Mouse (Mus musculus) NIH3T3 (cell line): ENCODE results near the gene Plekha5.
A peak's percentile ranks its signal among the peaks of the same experiment; 100 is the strongest.

Source experiments
- DNase-seq: peaks from one replicate; pipeline ENCODE4 v3.0.0-alpha.2; 2012; ENCODE audit warnings: low read depth

The Plekha5 gene

DNA sequence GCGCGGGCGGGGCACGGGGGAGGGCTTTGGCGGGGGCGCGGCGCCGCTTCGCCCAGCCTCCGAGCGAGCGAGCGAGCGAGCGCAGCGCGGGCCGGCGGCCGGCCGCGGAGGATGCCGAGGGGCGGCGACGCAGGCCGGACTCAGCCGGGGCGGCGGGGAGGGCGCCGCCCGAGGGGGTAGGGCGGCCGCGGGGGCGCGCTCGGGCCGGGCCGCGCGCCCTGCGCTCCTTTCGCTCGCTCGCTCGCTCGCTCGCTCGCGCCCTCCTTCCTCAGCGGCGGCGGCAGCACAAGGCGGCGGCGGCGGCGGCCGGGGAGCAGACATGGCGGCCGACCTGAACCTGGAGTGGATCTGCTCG is at the start of gene Plekha5:
Gene Plekha5 (plus strand): TSS at position 209 of the 355 bp plus-strand sequence.
- peak; percentile 89 for DNase-seq

DNA sequence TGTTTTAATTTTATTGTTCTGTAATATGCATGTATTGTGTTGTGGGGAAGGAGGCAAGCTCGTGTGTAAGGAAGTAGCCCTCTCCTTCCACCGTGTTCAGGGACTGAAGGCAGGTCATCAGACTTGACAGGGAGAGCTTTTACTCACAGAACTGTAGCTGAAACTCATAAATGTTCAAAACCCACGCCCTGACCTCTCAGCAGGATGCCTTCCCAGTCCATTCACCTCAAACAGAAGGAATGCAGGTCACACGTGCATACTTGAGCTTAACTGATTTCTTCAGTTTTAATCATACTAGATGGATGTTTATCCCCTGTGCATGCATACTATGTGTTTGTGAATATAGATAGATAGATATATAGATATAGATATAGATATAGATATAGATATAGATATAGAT is 48.2 kb upstream of the Plekha5 start:
- DNase-seq: no peak

DNA sequence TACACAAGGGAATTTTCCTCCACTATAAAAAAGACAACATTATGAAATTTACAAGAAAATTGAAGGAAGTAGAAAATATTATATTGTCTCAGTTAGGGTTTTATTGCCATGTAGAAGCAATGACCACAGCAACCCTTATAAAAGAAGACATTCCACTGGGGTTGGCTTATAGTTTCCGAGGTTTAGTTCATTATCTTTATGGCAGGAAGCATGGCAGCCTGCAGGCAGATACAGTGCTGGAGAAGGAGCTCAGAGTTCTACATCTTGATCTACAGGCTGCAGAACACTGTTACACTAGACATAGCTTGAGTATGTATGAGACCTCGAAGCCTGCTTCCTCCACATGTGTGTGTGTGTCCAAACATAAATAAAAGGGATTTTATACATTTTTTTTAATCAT is 43.3 kb upstream of the Plekha5 start:
- DNase-seq: no peak

DNA sequence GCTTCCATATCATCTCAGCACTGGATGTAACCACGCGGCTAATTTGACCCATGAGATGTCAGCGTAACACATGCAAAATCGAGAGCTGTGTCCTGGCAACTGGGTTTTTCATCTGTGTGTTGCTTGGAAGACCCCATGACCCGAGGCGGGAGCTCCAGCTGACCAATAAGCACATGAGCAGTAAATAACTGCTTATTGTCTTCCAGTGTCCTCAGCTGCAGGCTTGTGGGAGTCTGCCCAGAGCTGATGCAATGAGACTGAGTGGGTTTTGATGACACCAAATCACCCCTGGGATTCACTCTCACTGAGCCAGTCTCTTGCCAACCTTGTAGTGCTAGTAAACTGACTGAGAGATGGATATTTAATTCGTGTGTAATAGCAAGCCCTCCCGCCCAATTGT is 42.7 kb upstream of the Plekha5 start:
- no peak for DNase-seq

DNA sequence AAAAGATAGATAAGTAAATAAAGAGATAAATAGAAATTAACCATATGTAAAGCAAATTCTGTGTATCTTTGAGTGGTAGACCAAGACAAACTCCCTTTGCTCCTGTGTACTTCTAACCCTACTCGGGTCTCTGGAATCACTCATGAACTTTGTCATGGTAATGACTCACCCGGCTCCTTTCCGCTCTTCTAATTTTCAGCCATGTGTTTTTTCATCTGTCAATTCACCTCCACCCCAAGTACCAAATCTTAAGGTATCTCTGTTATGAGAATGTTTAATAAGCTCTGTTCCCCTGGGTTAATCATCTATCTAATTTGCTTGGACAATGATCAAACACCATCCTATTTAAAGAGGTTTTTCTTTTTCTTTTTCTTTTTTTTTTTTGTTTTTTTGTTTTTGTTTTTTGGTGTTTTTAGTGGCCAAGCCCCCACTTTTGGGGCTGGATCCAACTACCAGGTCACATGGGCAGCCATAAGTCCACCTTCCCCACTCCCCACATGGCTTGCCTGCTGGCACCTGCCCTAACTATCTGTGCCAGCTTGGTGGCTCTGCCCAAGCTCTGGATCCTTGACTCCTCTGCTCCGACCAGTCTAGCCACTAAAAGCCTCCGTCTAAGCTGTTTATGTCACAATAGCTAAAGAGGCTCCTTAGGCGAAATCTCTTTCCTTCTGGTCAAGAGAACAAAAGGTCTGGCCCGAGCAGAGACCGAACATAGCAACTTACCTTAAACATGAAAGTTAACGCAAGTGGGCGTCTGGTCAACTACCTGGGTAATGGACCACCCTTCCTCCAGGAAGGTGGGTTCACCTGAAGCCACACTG is 40.1 kb upstream of the Plekha5 start:
- DNase-seq: no peak

DNA sequence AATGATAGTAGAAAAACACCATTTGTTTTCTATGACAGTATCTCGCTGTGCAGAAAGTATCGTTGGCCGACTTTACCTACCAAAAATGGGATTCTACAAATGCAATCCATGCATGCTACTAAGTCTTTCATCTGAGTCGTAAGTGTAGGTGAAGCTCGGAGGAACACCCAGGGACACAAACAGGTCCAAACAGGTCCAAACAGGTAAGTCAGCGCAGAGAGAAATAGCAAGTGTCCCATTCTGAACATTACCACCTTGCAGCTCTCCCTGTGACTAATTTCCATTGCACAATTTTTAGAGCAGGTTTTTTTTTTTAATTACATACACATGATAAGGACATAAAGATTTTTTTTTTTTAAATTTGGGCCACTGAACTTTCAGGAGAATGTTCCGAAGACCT is 27.2 kb upstream of the Plekha5 start:
- no peak for DNase-seq

DNA sequence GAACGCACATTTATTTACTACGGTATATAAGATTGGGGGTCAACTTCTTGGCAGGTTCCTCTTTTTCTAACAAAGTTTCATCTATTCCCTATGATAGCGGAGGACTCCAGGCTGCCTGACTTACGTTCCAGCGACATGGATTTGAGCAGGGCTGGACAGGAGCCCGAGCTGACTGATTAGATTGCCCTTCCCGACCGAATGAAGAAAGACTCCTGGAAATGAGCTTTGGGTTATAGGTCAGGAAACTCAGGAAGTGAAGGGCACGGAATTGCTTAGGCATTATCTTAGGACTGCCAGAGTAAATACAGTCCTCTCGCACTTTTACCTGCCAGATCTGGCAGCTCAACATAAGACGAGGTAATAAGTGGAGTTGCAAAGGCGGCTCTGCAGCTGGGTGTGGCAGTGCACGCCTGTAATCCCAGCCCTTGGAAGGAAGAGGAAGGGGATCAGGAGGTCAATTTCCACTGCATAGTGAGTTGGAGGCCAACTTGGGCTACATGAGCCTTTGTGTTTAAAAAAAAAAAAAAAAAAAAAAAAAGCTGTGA is 21.0 kb upstream of the Plekha5 start:
- no peak for DNase-seq

DNA sequence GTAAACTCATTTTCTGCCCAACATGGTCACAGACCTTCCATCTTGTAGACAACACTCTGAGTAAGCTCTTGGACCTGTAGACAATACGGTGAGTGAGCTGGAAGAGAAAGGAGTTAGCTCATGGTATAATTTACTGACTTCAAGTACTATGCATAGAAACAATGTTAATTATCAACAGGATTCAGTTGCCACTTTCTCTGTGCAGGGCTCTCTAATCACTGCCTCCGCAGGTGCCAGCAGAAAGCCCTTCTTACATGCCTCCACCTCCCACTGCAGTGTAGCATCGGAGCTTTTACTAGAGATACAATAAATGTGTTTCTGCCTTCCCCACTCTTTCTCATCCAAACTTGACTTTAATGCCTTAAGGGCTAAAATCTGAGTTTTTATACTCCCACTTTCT is 11.9 kb upstream of the Plekha5 start:
- no peak for DNase-seq

DNA sequence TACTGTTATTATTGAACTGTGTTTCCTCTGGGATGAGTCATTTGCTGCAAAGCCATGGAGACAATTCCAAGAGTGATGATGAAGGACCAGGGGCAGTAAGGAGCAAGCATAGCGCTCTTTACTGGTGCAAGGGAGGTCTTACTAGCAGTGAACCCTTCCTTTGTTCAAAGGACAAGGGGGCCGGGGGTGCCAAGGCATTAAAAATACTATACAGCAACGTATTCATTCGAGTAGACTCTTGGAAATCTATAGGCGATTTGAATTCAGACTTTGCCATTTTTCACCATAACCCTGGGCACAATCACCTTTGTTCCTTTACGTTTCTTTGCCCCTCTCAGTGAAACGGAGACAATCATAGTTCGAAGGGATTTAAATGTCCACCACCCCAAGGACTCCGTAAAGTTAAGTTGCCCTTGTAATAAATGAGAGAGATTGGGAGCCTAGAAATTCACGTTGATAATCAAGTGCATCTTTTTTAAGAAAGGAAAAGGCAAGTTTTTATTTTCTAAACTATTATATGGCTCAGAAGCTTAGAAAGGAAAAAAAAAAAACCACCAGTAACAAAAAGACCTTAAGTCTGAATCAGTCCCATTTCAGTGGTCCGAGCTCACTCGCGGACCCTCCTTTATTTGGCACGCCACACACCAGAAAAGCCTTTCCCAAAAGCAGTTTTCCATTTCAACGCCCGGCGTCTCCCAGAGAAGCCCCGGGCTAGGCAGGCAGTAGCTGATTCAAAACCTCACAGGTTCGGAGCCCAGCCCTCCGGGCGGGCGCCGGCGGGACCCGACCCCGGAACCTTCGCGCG is 611 bp upstream of the Plekha5 start:
- DNase-seq: peak; percentile 9

DNA sequence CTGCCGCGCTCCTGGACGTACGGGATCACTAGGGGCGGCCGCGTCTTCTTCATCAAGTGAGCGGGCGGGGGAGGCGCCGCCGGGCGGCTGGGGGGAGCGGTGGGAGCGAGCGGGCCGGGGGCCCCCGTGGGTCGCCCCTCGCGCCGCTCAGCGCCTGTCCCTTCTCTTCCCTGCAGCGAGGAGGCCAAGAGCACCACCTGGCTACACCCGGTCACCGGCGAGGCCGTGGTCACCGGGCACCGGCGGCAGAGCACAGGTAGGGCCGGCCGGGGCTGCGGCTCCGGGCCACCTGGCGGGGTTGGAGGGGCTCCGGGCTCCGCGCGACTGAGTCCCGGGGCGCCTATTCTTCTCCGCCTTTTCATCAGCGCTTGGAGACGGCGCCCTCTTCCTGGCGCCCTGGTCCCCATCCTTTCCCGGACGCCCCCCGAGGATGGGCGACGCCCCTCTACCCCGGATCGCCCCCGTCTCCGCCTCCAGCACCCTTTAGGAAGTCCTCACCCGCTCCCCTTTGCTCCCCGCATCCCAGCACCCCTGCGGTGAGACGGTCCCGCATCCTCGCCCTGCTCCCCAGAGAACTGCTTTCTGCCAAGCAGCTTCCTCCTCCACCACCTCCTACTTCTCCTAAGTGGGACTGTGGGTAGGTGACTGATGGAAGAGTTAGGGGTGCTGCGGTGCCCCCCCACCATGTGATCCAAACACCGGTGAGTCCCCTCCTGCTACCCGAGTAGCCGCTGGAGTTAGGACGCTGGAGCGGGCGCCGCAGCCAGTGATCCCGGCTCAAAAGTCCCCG is 542 bp downstream of the Plekha5 start:
- no peak for DNase-seq

DNA sequence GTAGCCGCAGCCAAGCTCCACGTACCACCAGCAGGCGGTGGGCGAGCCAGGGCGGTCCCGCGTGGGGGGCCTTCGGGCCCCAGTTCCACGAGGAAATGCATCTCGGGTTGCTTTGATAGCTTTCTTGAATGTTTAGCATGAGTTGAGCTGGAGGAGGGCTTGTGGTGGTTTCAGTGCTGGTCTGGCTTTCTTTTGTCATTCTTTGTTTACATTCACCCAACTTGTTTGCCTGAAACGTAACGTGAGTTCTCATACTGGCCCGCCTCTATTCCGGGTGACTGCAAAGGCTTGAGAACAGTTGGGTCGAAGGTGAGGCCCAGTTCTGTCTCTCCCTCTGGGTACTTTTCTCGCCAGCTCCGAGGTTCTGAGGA is 1.1 kb downstream of the Plekha5 start:
- DNase-seq: peak; percentile 70

DNA sequence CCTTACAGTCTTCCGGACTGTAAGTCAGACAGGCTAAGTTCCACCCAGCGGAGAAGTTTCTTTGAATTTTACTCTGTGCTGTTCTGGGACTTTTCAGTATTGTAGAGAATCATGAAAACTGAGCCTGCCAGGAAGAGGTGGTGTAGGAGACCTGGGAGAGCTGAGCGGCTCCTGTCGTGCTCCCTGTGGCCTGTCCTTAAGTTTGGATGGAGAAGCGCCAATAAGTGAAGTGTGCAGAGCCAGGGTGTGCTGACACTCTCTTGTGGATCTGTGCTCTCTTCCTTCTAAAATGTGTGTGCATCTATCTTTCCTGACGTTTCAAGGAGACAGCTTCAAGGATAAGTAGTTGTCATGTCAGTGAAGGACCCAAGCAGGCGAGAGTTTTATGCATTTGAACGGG is 5.4 kb downstream of the Plekha5 start:
- DNase-seq: no peak

DNA sequence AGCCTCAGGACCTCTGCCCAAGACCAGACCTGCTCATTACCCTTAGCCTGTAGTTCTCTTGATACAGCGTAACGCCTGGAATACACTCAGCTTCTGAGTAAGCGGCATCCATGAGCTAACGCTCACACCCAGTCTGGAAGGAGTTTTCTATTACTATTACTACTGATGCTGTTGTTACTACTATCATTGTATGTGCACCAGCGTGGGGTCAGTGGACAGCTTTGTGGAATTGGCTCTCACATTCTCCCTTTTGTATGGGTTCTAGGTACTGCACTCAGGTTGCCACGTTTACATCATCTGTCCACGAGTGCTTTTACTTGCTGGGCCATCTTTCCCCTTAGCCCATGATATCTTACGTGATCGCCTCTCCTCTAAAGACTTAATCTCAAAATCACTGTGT is 8.5 kb downstream of the Plekha5 start:
- no peak for DNase-seq

DNA sequence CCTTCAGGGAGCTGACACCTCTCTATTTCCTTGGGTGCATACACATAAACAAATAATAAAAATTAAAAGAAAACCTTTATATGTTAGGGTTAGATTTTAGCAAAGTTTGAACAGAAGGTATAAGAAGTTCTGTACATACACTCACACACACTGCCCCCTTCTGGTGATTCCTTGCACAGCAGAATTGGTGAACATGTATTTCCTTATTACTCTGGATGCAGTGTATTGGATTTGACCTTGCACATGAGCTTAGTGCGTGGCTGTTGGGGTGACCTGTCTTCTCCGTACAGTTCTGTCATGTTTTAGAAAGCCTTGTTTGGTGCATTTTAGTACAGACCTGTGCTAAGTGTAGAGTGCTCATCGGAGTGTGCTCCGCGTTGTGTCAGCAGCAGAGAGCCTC is 19.5 kb downstream of the Plekha5 start:
- peak; percentile 83 for DNase-seq

DNA sequence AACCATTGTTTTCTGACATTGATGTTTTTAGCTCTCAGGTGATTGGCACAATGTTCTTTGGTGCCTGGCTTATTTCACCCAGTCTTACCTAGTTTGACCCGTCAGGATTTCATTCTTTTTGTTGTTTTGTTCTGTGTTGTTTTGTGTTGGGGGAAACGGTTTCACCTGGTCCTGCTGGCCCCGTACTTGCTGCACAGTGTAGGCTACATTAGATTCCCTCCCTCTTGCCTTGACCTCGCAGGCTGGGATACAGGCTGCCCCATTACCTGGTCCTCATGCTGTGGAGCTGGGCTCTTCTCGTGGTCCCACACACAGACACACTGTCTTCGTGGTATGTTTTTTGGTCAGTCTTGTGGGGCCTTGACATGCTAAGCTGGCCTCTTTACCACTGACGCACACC is 20.3 kb downstream of the Plekha5 start:
- DNase-seq: no peak

DNA sequence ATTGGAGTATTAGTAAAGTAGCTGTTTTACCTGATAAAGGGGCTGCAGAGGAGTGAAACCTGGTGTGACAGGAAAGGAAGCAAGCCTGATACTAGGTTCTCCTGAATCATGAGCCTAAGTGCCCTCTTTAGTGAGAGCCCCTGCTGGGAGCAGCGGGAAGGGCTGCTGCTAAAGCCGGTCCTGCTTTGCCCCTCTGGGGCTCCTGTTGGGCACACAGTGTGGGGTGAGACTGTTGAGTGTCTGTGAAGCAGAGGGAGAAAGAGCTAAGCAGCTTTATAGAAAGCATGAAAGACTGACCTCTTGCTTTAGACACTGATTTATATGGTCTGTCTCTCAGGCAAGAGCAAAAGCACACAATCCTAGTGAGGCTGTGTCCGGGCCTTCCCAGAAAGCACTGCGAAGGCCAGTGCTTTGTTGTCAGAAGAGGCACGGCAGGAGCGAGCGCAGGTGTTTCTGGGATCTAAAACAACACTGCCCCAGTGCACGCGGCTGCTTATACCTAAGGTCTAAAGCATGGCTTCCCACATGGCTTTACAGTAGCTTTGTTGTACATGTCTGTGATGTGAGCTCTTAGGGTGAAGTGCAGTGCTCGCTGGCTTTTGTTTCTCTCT is 21.1 kb downstream of the Plekha5 start:
- DNase-seq: no peak

DNA sequence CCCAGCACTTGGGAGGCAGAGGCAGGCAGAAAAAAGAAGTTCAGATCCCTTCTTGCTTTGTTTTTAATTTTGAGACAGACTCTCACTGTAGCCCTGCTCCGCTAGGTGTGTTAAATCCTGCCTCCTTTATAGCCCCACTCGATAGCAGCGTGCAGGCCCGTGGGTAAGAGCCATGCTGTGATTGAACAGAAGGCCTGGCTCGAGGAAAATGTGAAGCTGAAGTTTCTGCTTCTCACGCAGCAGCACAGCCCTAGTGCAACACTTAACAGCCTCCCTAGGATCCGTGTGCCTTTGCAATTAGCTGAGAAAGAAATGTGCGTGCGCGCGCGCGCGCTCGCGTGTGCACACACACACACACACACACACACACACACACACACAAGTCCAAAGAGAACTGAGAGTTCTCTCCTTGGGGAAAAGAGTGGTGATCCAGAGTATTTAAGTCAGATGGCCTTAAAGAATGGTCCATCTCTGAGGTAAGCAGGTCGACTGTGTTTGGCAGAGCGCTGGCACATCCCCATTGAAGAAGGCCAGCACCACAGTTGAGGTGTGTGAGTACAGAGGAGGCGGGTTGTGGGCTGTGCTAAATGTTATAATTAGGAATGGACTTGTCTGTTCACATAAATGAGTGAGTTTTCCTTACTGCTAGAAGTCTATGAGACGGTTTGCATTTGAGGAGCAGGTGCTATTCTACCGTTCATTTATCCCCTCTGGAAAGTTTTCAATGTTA is 24.3 kb downstream of the Plekha5 start:
- DNase-seq: no peak

DNA sequence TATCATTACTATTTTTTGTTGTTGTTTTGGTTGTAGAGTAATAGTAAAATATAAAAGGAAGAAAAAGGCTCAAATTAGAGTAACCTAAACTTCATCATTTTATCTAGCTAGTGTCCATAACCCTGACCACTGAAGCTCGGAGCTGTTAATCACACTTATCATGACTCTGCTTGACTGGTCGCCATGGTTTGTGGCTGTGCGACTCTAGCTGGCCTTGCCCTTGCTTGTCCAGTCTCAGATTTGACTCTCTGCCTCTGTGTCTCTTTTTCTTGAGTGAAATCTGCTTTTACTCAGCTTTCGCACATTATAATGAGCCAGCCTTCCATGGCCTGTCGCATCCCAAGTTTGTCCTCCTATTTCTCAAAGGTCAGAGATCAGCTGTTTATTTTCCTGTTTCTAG is 26.8 kb downstream of the Plekha5 start:
- no peak for DNase-seq

DNA sequence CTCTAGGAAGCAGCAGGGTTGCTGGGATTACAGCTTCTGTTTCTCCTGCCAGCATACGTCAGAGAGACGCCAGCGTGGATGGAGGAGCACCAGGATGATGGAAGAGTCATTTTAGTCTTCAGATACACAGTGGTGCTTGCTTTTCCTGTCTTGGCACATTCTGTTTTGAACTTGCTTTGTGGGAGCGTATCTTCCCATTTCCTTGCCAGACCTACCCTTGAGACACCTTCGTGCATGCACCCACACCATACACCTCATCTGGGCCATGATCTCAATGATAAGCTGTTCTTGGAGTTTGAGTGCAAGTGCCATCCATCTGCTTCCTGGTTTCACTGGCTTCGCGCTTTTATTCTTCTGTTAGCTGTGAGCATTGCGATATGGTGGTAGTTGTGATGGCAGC is 28.9 kb downstream of the Plekha5 start:
- DNase-seq: no peak

DNA sequence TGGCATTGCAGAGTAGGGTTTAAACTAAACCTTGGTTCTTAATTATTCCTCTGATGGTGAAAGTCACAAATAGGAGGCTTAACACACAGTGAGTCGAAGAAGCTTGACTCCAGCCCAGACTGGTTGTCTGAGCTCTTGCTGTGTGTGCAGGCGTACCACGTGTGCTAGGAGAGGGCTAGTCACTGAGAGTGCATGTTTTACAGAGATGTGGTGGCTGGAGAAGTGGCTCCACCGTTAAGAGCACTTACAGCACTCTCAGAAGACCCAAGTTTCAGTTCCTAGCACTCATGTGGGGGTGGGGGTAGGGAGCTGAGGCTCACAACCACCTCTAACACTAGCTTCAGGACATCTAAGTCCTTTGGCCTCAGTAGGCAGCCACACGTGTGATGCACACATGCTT is 29.6 kb downstream of the Plekha5 start:
- no peak for DNase-seq

DNA sequence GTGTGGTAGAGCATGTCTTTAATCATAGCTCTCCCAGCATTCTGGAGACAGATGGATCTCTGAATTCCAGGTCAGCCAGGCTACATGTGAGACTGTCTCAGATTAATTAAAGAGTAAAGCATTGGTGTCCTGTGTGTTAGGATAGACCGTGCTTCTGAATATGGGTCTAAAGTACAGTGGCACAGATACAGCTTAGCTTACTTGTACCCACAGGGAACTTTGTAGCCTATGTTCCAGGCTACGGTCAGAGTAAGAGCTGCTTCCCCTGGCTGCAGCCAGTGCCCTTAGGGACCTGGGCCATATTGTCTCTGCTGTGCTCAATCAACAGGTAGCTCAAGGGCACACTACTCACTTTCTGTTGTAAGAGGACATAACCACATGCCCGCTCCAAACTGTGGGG is 30.5 kb downstream of the Plekha5 start:
- no peak for DNase-seq
